Comparison of ENCODE assay signal across 13 mouse cellular contexts in genomic region chr14:101841271-101841670, GRCm38 (mm10).
DNase-seq lines count a peak whose midpoint lies in the region; ATAC-seq and TF ChIP-seq lines count a peak whose summit lies in the region.
"Had no signal": no experiment of that assay in that cellular context is flagged by ENCODE, and none has a peak within 500 bp of the region (broad histone marks: within the 10 kb centered on the region; RNA-seq: fewer than 3 reads in every experiment).

No protein-coding gene starts in this region.

- ATAC-seq in forebrain, embryonic 15.5 days (replicated peaks): no peak
- ATAC-seq in forebrain, embryonic 12.5 days (ENCODE audit: low FRiP score): no peak
- ATAC-seq in kidney, embryonic 15.5 days (replicated peaks; ENCODE audit: low FRiP score): no peak
- no peak for ATAC-seq in liver, embryonic 14.5 days (ENCODE audit: insufficient read depth)

- no peaks in the 10 kb centered on the region for H3K36me3 ChIP-seq in forebrain, embryonic 15.5 days
- H3K36me3 ChIP-seq in forebrain, embryonic 12.5 days (replicated peaks): no peaks in the 10 kb centered on the region
- no peaks in the 10 kb centered on the region for H3K36me3 ChIP-seq in kidney, embryonic 15.5 days
- H3K36me3 ChIP-seq in liver, embryonic 14.5 days (replicated peaks; ENCODE audit: control insufficient read depth, insufficient read depth, low read depth): no peaks in the 10 kb centered on the region
- H3K36me3 ChIP-seq: limb, embryonic 12.5 days had no signal

- peaks cover 26% of the 10 kb centered on the region for H3K4me1 ChIP-seq in forebrain, embryonic 15.5 days
- no peaks in the 10 kb centered on the region for H3K4me1 ChIP-seq in forebrain, embryonic 12.5 days
- peaks cover 21% of the 10 kb centered on the region for H3K4me1 ChIP-seq in kidney, embryonic 15.5 days
- peaks cover 8% of the 10 kb centered on the region for H3K4me1 ChIP-seq in brown adipose tissue, adult 24 weeks (ENCODE audit: control insufficient read depth, insufficient read depth, insufficient read length, low read length)
- H3K4me1 ChIP-seq in liver, embryonic 14.5 days (replicated peaks; ENCODE audit: control insufficient read depth in 2 of 2, insufficient read depth in 2 of 2, low read length in 1 of 2): peaks cover 7% of the 10 kb centered on the region in 2 experiments

- 0 out of 2 replicates have a peak overlapping the region, but pooled peaks have one; percentile 9 for H3K4me3 ChIP-seq in forebrain, embryonic 15.5 days
- H3K4me3 ChIP-seq in forebrain, embryonic 12.5 days (replicated peaks): no peak overlapping the region
- peak overlapping the region; percentile 4; the same call in 1 of the 2 replicates for H3K4me3 ChIP-seq in kidney, embryonic 15.5 days (replicated peaks)
- H3K4me3 ChIP-seq in brown adipose tissue, adult 24 weeks (ENCODE audit: insufficient read depth, low read depth, low read length): 0 out of 2 replicates have a peak overlapping the region, but pooled peaks have one; percentile 4
- peak overlapping the region; percentile 27 to 34; a peak in 3 of 4 replicates for H3K4me3 ChIP-seq in liver, embryonic 14.5 days (ENCODE audit: insufficient read depth in 1 of 2, low read depth in 2 of 2, low read length in 2 of 2)
- H3K4me3 ChIP-seq: limb, embryonic 12.5 days had no signal

- no peak overlapping the region for H3K27ac ChIP-seq in forebrain, embryonic 15.5 days (replicated peaks)
- no peak overlapping the region for H3K27ac ChIP-seq in forebrain, embryonic 12.5 days
- H3K27ac ChIP-seq in kidney, embryonic 15.5 days: no peak overlapping the region
- no peak overlapping the region for H3K27ac ChIP-seq in brown adipose tissue, adult 24 weeks (replicated peaks; ENCODE audit: low read depth, low read length)
- no peak overlapping the region for H3K27ac ChIP-seq in liver, embryonic 14.5 days
- H3K27ac ChIP-seq: hindbrain, embryonic 14.5 days; limb, embryonic 12.5 days had no signal

- H3K27me3 ChIP-seq in forebrain, embryonic 15.5 days: no peaks in the 10 kb centered on the region
- no peaks in the 10 kb centered on the region for H3K27me3 ChIP-seq in forebrain, embryonic 12.5 days
- no peaks in the 10 kb centered on the region for H3K27me3 ChIP-seq in kidney, embryonic 15.5 days
- H3K27me3 ChIP-seq in liver, embryonic 14.5 days (ENCODE audit: control insufficient read depth, insufficient read depth, low read length): no peaks in the 10 kb centered on the region
- H3K27me3 ChIP-seq: limb, embryonic 12.5 days had no signal

- DNase-seq in kidney, postnatal 14 days: no peak
- no peak for DNase-seq in liver, embryonic 14.5 days (ENCODE audit: low read depth in 3 of 3, low spot score in 3 of 3)
- DNase-seq in cerebellum, postnatal 14 days: no peak
- DNase-seq in adipocyte (ENCODE audit: low spot score): no peak
- DNase-seq: adrenal gland, adult 8-10 months; spleen, adult 18-20 months; thymus, postnatal 25 days had no signal

- 81% methylated on average over 5 of the region's 5 CpGs for WGBS in forebrain, embryonic 15.5 days
- WGBS in forebrain, embryonic 12.5 days: 85% methylated on average over 5 of the region's 5 CpGs
- WGBS in kidney, embryonic 15.5 days: 70% methylated on average over 5 of the region's 5 CpGs
- WGBS in liver, embryonic 14.5 days (ENCODE audit: insufficient replicate concordance): 56% methylated on average over 5 of the region's 5 CpGs

- H3K9ac ChIP-seq in forebrain, embryonic 15.5 days (replicated peaks): no peak overlapping the region
- no peak overlapping the region for H3K9ac ChIP-seq in forebrain, embryonic 12.5 days
- no peak overlapping the region for H3K9ac ChIP-seq in kidney, embryonic 15.5 days
- no peak overlapping the region for H3K9ac ChIP-seq in liver, embryonic 14.5 days (replicated peaks)
- H3K9ac ChIP-seq: hindbrain, embryonic 14.5 days; limb, embryonic 12.5 days had no signal

- peak overlapping the region; percentile 22 for H3K4me2 ChIP-seq in forebrain, embryonic 15.5 days (replicated peaks)
- H3K4me2 ChIP-seq in forebrain, embryonic 12.5 days: no peak overlapping the region
- peak overlapping the region; percentile 35 for H3K4me2 ChIP-seq in kidney, embryonic 15.5 days
- H3K4me2 ChIP-seq in liver, embryonic 14.5 days (ENCODE audit: low read depth): peak overlapping the region; percentile 43
- H3K4me2 ChIP-seq: hindbrain, embryonic 14.5 days had no signal

- TF ChIP-seq CTCF in liver, embryonic 14.5 days (IDR thresholded peaks at IDR 0.05; ENCODE audit: low read depth): no peak

- H3K9me3 ChIP-seq in forebrain, embryonic 15.5 days: no peaks in the 10 kb centered on the region
- no peaks in the 10 kb centered on the region for H3K9me3 ChIP-seq in forebrain, embryonic 12.5 days
- H3K9me3 ChIP-seq in kidney, embryonic 15.5 days (replicated peaks): no peaks in the 10 kb centered on the region
- no peaks in the 10 kb centered on the region for H3K9me3 ChIP-seq in liver, embryonic 14.5 days (ENCODE audit: control insufficient read depth, low read length)
- H3K9me3 ChIP-seq: limb, embryonic 12.5 days had no signal

- no peak for TF ChIP-seq EP300 in liver, embryonic 14.5 days (IDR thresholded peaks at IDR 0.05; ENCODE audit: low read depth)
